Mouse (Mus musculus): Measurements from ENCODE around the gene Tex36. TPM values are rescaled to one million over a fixed set of nuclear protein-coding genes. Genes with fewer than 3 reads are reported as not detected.

The Tex36 gene
- total RNA-seq, 2 experiments from 2014 or later, result not detected

Other genes starting within 250 kb of the Tex36 start
- gene Edrf1, start 35.4 kb upstream of the Tex36 start, total RNA-seq (2021), result 10 to 100 TPM; 27.9 to 28.9 TPM
- under 1 TPM; 0.20 to 0.25 TPM for gene Mmp21, start 77.9 kb upstream of the Tex36 start, total RNA-seq (2021)
- 10 to 100 TPM; 64.7 to 67.8 TPM for gene Bccip, start 107.2 kb upstream of the Tex36 start, total RNA-seq (2021)
- 10 to 100 TPM; 18.4 to 19.1 TPM for gene Uros, start 107.9 kb upstream of the Tex36 start, total RNA-seq (2021)
- gene Fank1, start 174.7 kb upstream of the Tex36 start, total RNA-seq (2021), result 1 to 10 TPM; 2.2 to 2.8 TPM
- gene Dhx32, start 180.6 kb upstream of the Tex36 start, total RNA-seq (2021), result 10 to 100 TPM; 35.4 to 36.5 TPM

Measured in layer of hippocampus, adult 18-20 months (tissue).